Mouse (Mus musculus) embryo, embryonic 10.5 days (tissue): ENCODE data around the gene Slc48a1.

Experiments used
- DNase-seq: peaks from one replicate; pipeline ENCODE4 v3.0.0-alpha.2; 2015; ENCODE audit warnings: low spot score

Gene Slc48a1

DNA sequence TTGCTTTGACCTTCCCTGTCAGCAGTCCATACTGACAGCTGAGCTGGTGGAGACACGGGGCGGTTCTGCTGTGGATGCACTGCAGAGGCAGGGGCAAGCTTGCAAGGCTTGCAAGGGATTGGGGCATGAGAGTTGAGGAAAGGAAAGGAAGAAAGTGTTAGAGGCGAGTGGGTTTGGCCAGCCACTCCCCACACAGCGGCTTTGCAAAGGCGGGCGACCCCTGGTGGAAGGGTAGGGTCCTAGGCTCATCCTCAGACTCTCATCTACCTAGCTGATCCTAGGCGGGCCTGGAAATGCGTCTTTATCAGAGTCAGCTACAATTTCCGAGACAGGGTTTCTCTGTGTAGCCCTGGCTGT is 4.4 kb downstream of the Slc48a1 start:
- DNase-seq, result peak; percentile 88

GRCm38 (mm10) chr15:97784092-97784559 is 5.8 kb downstream of the Slc48a1 start:
- peak; percentile 92 for DNase-seq

DNA sequence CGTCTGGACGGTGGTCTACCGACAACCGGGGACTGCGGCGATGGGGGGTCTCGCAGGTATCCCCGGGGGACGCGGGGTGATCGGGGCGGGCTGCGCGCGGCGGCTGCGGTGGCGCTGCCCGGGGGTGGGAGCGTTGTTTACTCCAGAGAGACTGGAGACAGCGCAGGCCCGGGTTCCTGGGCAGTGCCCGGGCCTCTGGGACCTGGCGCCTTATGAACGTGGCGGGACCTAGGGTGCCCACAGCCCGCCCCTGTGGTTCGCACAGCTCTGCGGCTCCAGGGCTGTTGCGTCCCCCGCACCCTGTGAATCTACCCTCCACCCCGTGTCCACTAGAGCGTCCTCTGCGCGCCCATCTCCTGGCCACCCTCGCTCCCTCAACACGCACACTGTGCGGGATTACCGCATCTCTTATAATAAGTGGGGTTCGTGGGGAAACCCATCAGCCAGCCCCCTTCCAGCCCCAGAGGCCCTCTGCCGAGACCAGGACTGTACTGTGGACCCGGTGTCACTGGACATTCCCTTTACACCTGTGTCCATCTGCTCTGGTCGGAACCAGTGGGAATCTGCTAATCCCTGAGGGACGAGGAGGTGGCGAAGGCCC is 6.3 kb downstream of the Slc48a1 start:
- no peak for DNase-seq

GRCm38 (mm10) chr15:97785731-97786411 is 7.6 kb downstream of the Slc48a1 start:
- no peak for DNase-seq

DNA sequence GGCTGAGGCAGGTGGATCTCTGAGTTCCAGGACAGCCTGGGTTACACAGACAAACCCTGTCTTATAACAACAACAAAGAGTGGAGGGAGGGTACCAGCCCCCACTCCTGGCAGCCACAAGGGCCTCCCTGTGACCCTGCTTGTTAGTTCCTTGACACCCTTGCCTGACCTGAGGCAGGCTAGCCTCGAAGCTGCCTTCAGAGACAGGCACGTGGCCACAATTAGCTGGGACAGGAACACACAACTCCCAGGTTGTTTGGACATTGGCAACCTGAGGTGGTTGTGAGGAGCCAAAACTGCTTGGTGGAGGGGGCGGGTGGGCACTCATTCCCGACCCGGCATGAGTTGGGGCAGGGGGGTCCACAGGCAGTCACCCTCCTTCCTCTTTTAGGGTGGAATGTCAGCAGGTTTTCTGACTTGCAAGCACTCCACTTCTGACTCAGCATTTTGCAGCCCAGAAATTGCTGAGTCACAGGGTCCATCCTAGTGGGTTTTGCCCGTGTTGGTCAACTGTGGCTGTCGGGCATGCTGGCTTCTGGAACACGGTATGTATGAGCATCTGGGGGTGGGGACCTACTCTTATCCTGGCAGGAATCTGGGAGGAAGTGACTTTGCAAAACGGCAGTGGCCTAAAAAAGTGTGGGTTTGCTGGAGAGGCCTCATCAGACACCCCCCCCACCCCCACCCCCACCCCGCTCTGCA is 8.2 kb downstream of the Slc48a1 start:
- no peak for DNase-seq

GRCm38 (mm10) chr15:97787148-97787798 is 9.0 kb downstream of the Slc48a1 start:
- no peak for DNase-seq

- no peak for DNase-seq
These were observed 9.7 kb downstream of the Slc48a1 start for GRCm38 (mm10) chr15:97787799-97788667.

GRCm38 (mm10) chr15:97788821-97789220 is 10.5 kb downstream of the Slc48a1 start:
- DNase-seq, result no peak

- peak; percentile 69 for DNase-seq
These were observed 11.6 kb downstream of the Slc48a1 start for GRCm38 (mm10) chr15:97789761-97790505.

GRCm38 (mm10) chr15:97791126-97791700 is 12.9 kb downstream of the Slc48a1 start:
- no peak for DNase-seq

- no peak for DNase-seq
These were observed 15.2 kb downstream of the Slc48a1 start for GRCm38 (mm10) chr15:97793386-97794153.

DNA sequence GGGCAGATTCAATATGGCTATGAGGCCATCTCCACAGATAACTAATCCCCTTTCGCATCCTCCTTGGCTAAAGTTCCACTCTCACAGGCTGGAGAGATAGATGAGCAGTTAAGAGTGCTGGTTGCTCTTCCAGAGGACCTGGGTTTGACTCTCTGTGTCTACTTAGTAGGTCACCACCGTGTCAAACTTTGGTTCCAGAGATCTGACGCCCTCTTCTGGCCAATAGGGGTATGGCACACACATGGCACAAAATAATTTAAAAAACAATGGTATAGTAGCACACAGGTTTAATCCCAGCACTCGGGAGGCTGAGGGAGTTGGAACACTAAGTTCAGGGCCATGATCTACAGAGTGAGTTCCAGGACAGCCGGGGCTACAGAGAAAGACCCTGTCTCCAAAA is 15.9 kb downstream of the Slc48a1 start:
- DNase-seq, result no peak

- no peak for DNase-seq
These were observed 17.4 kb downstream of the Slc48a1 start for GRCm38 (mm10) chr15:97795559-97796235.

DNA sequence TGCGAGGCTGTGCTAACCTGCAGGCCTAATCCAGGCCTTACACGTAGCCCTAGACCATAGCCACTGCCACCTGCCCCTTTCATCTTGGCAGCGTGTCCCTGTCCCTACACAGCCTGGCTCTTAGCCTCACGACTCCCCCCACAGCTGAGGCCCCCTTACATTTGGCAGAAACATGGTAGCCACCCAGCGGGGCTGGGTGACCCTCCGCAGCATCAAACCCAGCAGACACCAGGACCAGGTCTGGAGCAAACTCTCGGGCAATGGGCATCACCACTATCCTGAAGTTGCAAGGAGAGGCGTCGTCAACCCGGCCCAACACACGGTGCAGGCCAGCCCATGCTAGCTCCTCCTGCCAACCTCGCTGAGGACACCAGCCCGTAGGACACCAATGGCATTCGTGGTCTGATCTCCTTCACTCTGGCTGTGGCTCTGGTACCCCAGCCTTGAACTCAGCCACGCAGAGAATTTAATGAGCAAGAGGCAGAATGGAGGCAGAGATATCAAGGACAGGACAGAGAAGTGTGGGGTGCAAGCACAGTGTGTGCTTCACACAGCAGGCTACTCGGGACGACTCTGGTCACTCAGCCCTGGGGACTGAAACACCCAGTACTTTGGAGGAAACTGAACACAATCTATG is 18.5 kb downstream of the Slc48a1 start:
- no peak for DNase-seq

GRCm38 (mm10) chr15:97798134-97798533 is 19.8 kb downstream of the Slc48a1 start:
- peak; percentile 75 for DNase-seq

GRCm38 (mm10) chr15:97799446-97799845 is 21.1 kb downstream of the Slc48a1 start:
- no peak for DNase-seq

DNA sequence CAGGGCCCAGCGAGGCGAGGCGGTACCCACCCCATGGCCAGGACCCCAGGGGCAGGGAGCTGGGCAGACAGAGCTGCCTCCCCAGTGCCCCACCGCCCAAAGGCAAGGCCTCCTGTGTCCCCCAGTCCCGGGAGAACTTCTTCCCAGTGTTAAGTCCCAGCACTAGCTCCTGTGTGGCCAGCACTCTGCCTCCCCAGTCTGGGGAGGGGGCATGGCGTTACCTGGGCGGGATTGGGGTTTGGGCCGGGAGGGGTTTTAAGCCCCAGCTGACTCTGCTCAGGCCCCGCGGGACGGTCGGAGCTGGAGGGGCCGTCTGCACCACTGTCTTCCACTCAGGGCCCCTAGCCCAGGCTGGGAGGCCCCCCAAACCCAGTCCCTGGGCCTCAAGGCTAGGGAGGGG is 22.5 kb downstream of the Slc48a1 start:
- no peak for DNase-seq

GRCm38 (mm10) chr15:97801811-97802210 is 23.5 kb downstream of the Slc48a1 start:
- no peak for DNase-seq

DNA sequence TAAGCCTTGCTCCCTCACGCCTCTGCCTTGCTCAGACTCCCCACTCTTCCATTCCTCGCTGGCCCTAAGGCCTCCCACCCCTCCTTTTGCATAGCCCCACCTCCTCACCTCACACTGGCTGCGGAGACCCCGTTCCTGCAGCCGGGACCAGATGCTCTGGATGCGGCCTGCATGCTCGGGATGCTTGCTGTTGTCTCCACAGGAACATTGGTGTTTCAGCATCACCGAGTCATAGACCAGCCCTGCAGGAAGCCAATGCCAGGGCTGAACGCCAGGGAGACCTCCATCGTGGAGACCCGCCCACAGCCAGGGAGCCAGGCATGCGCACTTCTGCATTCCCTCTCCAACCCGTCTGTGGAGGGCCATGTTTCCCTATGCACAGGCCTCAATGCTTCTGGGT is 24.3 kb downstream of the Slc48a1 start:
- peak; percentile 68 for DNase-seq
